Mouse (Mus musculus) cerebellum, adult 9-10 months (tissue): Measurements from ENCODE around the gene Trim47.

Source experiments
- DNase-seq: peaks from one replicate; pipeline ENCODE4 v3.0.0; 2022

The Trim47 gene

GRCm38 (mm10) chr11:116087194-116088130, 39.5 kb downstream of the Trim47 start:
- peak; percentile 88 for DNase-seq

GRCm38 (mm10) chr11:116086258-116087193, 40.5 kb downstream of the Trim47 start, which contains the start of gene Wbp2:
Gene Wbp2, minus strand, starts transcription at chr11:116086995.
- DNase-seq, result peak; percentile 99

GRCm38 (mm10) chr11:116084166-116084565, 42.8 kb downstream of the Trim47 start:
- DNase-seq, result peak; percentile 42

- peak; percentile 56 for DNase-seq
These were observed 43.8 kb downstream of the Trim47 start for GRCm38 (mm10) chr11:116083096-116083672.

- DNase-seq, result peak; percentile 85
These were observed 45.9 kb downstream of the Trim47 start for GRCm38 (mm10) chr11:116081081-116081480.

- DNase-seq, result peak; percentile 64
These were observed 47.5 kb downstream of the Trim47 start for GRCm38 (mm10) chr11:116079511-116079910.

GRCm38 (mm10) chr11:116078676-116079320, 48.2 kb downstream of the Trim47 start:
- DNase-seq, result peak; percentile 51

- DNase-seq, result peak; percentile 63
These were observed 48.8 kb downstream of the Trim47 start for GRCm38 (mm10) chr11:116078221-116078620.

GRCm38 (mm10) chr11:116077446-116078204, 49.4 kb downstream of the Trim47 start, which contains the start of gene Unc13d:
Gene Unc13d, minus strand, starts transcription at chr11:116077961.
- DNase-seq, result peak; percentile 44

GRCm38 (mm10) chr11:116076836-116077235, 50.2 kb downstream of the Trim47 start:
- no peak for DNase-seq

- peak; percentile 27 for DNase-seq
These were observed 50.8 kb downstream of the Trim47 start for GRCm38 (mm10) chr11:116076266-116076540.

GRCm38 (mm10) chr11:116075539-116076265, 51.3 kb downstream of the Trim47 start:
- no peak for DNase-seq

GRCm38 (mm10) chr11:116074436-116074991, 52.5 kb downstream of the Trim47 start:
- no peak for DNase-seq

- no peak for DNase-seq
These were observed 54.4 kb downstream of the Trim47 start for GRCm38 (mm10) chr11:116072608-116073007.

GRCm38 (mm10) chr11:116071510-116071909, 55.5 kb downstream of the Trim47 start:
- DNase-seq, result no peak

GRCm38 (mm10) chr11:116065345-116065744, 61.7 kb downstream of the Trim47 start:
- DNase-seq, result peak; percentile 70

GRCm38 (mm10) chr11:116064187-116064867, 62.7 kb downstream of the Trim47 start:
- DNase-seq, result peak; percentile 70

- peak; percentile 98 for DNase-seq
These were observed 63.4 kb downstream of the Trim47 start for GRCm38 (mm10) chr11:116063562-116063961.

GRCm38 (mm10) chr11:116062521-116062920, 64.5 kb downstream of the Trim47 start:
- peak; percentile 82 for DNase-seq
